Mouse (Mus musculus) thymus, postnatal 10 days (tissue): ENCODE measurements around the gene Pip4p1.
"Not testable (repeated sequence)": the region's sequence is repeated elsewhere in the genome, so short reads cannot be mapped to it uniquely, and the experiment has no call there.

Experiments used
- DNase-seq, 2 experiments: peaks; one replicate each; pipeline ENCODE4 v3.0.0; 2021; ENCODE audit warnings: low spot score in 2 of 2

Pip4p1 gene

DNA sequence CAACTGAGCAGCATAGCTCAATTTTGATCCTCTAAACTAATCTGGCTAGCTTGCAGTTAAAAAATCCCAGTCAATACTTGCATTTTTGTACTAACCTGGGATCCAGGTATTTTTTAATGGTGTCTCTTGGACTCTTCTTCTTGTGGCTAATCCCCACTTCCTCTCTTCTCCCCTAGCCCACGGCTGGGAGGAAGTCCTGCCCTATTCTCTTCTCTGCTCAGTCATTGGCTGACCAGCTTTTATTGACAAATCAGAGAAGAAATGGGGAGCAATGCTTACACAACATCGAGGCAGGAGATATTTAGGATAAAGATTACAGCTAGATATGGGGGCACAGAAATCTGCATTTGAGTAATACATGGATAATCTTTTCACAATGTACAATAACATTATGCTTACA is 8.3 kb upstream of the Pip4p1 start:
- DNase-seq = no peak

DNA sequence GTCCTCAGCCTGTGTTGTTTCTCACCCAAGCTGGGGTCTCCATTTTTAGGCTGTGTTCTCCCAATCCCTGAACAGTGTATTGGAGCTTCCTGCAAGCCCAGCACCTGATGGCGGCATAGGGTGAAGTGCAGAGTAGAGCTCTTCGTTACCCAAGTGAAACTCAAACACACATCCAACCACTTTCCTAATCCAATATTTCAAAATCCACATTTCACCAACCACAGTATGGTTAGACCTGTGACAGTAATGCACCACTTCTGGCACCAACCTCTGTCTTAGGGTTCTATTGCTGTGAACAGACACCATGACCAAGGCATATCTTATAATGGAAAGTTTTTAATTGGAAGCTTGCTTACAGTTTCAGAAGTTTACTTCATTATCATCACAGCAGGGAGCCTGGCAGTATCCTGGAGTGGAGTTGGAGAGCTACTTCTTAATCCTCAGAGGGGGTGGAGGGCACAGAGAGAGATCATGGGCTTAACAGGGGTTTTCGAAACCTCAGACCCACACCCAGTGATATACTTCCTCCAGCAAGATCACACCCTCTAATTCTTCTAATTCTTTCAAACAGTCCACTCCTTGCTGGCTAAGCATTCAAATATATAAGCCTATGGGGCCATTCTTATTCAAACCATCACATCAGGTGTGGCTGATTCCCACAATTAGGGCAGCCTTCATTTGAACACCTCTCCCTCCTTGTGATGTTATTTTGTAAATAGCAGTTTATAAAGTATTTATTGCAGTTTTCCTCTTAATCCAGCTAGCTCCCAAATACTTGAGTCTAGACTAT is 7.7 kb upstream of the Pip4p1 start:
- DNase-seq = no peak

GRCm38 (mm10) chr14:50936649-50937048 is 6.0 kb upstream of the Pip4p1 start:
- no peak for DNase-seq

DNA sequence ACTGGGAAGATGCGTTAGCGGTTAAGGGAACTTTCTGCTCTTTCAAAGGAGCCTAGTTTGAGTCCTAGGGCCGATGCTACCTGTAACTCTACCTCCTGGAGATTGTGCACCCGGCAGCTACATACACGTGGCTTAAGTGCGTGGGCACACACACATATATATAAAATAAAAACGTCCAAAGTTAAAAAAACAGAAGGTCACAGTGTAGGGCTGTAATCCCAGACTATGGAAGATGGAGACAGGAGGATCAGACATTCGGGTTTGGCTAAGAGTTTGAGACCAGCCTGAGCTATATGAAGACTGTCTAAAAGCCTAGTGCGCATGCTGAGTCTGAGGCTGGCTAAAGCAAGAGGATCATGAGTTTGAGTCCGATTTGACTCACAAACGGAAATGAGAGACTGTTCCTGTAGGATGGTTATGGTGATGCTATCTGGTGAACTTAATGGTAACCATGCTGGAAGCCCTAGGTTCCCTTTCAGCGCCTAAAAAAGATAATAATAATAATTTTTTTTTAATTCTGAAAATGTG is 901 bp upstream of the Pip4p1 start:
- no peak for DNase-seq

DNA sequence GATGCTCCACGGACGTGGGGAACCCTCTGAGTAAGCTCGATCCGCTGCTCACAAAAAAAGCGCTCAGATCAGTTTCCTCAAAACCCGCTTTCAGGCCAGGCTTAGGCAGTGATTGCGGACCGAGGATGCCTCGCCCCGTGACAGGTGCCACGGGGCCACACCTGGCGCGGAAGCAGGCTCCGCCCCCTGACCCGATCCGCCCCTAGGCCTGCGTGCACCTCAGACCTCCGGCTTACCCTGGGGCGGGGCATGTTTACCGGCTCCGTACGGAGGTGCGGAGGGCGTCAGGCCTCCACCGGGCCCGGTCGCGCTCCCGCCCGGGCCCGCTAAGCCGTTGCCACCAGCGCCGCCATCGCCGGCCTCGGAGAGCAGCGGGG is 291 bp downstream of the Pip4p1 start:
- DNase-seq = peak; percentile 61 to 74

GRCm38 (mm10) chr14:50929951-50930350 is 705 bp downstream of the Pip4p1 start:
- no peak for DNase-seq

DNA sequence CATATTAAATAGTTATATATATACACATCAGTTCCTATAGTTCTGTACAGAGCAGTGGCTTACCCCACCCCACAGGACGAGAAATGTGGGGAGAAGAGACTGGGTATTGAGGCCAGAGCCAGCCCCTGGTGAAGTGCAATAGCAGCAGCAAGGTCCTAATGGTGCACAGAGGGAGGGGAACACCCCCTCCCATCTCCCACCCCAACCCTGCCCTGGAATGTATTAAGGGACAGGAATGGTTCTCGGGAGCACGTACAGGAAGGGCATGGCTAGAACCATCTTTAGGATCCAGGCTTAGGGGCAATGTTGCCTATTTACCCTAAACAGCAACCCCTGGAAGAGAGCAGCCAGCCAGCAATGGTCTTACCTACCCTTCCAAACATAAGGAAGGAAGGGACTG is 3.3 kb downstream of the Pip4p1 start:
- no peak for DNase-seq

DNA sequence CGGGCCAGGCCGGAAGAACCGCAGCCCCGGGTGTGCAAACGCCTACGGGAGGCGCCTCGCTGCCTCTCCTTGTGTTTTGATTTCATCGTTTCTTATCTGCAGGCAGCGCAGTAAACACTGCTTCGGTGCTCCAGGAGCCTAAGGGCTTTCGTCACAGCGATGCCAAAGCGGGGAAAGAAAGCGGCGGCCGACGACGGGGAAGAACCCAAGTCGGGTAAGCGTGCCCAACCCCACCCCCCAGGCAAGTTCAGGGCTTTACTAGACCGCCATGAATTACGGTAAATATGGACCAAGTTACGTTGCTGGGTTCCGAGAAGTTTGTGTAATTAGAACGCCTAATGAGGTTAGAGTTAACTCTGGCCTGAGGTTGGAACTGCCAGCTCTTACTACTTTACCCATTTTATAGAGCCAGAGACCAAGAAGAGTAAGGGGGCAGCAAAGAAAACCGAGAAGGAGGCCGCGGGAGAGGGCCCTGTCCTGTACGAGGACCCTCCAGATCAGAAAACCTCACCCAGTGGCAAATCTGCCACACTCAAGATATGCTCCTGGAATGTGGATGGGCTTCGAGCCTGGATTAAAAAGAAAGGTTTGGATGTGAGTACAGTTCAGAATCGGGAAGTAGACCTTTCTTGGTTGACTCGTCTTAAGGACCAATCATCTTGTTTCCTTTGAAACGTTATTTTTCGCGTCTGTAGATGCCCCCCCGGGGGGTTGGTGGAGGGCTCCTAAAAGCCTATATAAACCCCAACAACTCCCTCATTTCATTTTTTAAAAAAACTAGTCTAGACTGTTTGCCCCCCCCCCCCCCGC is 5.3 kb downstream of the Pip4p1 start:
- no peak for DNase-seq

GRCm38 (mm10) chr14:50924281-50925064 is 6.2 kb downstream of the Pip4p1 start, which contains the start of the genes Osgep and Apex1:
Gene Osgep, minus strand, starts transcription at chr14:50924893.
Gene Apex1, plus strand, starts transcription at chr14:50924968.
- DNase-seq = peak; percentile 93 to 94

GRCm38 (mm10) chr14:50923437-50923836 is 7.2 kb downstream of the Pip4p1 start:
- DNase-seq = not testable (repeated sequence)

DNA sequence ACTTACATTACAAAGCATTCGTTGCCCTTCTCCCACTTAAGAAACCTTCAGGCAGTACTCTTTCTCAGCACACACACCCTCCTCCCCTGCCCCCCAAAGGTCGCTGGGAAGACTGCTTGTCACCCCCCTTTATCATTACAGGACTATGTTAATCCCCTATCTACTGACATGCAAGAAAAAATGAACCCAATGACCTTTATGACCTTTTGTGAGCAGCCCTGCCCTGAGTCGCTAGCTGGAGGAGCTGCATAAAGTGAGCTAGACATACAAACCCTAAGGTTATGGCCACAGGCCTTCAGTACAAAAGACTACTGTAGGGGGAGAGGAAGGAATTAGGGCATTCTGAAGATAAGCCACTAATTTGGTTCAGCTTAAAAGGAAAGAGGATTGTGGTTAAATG is 19.3 kb downstream of the Pip4p1 start:
- no peak for DNase-seq

DNA sequence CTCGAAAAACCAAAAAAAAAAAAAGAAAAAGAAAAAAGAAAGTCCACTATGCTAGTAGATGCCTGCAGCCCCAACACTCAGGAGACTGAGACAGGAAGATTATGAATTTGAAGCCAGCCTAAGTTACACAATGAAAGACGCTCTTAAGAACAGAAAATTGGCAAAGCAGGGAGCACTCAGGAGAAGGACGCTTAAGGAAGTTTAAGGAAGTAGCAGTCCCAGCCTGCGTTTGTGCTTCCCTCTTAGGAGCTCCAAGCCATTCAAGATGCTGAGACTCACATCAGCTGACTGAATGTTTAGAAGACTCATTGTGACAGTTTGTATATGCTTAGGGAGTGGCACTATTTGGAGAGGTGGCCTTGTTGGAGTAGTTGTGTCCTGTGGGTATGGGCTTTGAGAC is 22.5 kb downstream of the Pip4p1 start:
- DNase-seq = no peak

- not testable (repeated sequence) for DNase-seq
Measured at GRCm38 (mm10) chr14:50905327-50905726, 25.3 kb downstream of the Pip4p1 start.

DNA sequence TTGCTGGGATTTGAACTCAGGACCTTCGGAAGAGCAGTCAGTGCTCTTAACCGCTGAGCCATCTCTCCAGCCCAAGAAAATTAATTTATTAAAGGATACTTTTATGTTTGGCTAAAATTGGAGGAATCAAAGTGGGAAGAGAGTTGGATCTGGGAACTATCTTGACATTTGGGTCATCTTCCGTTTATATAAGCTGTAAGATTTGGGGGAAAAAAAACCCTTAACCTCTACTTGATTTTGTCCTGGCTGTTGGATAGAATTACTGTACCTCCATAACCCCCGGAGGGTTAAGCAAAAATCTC is 25.9 kb downstream of the Pip4p1 start:
- DNase-seq = no peak

DNA sequence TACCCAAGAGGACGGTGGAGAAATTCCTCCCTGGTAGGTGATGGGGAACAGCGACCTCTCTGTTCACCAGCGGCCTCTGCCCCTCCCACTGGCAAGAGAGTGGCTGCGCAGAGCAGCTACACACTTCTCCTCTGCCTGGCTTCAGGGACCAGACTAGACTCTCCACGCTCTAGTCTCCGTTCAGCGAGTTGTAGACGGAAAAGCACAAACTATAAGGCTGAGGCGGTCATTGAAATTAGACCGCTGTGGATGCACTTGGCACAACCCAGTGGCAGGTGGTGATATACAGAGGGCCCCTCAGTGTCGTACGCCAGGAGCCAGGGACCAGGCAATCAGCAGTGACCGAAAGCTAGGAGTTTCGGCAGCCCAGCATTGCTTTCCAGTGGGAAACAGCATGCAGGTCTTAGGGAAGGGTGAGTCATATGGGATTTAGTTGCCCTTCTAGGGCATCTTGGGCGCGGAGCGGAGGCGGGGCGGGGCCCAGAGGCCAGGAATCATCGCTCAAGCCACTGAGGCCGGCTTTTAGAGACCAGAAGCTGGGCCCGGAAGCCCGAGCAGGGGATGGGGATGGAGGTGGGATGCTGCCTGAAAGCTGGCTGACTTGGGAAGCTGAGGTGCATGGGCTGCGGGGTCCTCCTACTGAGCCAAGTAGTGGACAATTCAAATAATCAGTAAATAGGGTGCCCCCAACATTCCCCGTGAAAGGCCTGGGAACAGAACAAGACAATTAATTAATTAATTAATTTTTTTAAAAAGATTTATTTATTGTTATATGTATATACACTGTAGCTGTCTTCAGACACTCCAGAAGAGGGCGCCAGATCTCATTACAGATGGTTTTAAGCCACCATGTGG is 26.5 kb downstream of the Pip4p1 start:
- no peak for DNase-seq

DNA sequence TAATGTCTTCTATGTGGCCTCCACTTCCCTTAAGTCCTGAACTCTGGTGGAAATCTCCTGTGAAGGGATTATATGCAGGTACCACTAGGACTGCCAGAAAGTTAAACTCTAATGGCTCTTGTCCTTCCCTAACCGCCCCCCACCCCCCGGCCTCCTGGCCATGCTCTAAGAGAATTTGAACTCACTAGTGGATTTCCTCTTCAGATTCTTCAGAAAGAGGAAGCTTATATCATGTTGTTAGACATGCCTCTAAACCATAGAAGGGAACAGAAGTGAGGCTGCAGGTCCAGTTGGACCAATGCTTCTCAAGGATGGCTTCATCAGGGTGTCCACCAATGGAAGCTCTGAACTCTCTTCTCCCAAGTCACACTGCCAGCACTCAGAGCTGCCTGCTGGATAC is 32.7 kb downstream of the Pip4p1 start:
- not testable (repeated sequence) for DNase-seq

GRCm38 (mm10) chr14:50897374-50897765 is 33.3 kb downstream of the Pip4p1 start, which contains the start of gene Klhl33:
Gene Klhl33, minus strand, starts transcription at chr14:50897507.
- no peak for DNase-seq

DNA sequence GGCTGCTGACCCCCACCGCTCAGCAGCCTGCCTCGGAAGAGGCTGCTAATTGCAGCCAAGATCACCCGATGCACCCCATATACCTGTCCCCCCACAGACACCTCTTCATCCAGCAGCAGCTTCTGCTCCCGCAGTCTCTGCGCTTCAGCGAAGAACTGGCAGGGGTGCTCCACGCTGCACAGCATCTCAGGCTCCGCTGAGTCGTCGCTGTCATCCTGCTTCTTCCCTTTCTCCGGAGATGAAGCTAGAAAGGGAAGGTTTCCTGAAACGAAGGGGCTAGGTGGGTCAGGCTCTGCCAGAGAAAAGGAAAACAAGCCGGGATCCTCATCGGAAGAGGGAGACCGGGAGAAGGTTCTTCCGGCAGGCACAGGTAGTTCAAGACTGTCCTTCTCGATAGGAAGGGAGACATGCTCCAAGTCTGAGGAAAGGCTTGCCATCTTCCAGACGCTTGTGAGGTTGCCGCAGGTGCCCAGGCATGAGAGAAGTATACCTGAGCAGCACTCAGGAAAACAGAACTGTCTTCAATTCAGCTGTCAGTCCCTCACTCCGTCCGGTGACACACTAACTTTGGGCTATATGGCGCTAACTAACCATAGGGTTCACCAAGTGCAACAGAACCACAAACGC is 33.8 kb downstream of the Pip4p1 start:
- no peak for DNase-seq

- no peak for DNase-seq
Measured at GRCm38 (mm10) chr14:50895985-50896746, 34.5 kb downstream of the Pip4p1 start.

- no peak for DNase-seq
Measured at GRCm38 (mm10) chr14:50895407-50895806, 35.2 kb downstream of the Pip4p1 start.
